Mouse (Mus musculus): ENCODE data around the gene Prkn.

Prkn gene

GRCm38 (mm10) chr17:11290183-11290582 lies 450.0 kb downstream of the Prkn start:
- no peak for DNase-seq

- DNase-seq, result no peak
Observed at GRCm38 (mm10) chr17:11303116-11303515, 462.9 kb downstream of the Prkn start.

GRCm38 (mm10) chr17:11309843-11310242 lies 469.7 kb downstream of the Prkn start:
- DNase-seq, result no peak

- DNase-seq, result no peak
Observed at GRCm38 (mm10) chr17:11314163-11314562, 474.0 kb downstream of the Prkn start.

GRCm38 (mm10) chr17:11315675-11316074 lies 475.5 kb downstream of the Prkn start:
- DNase-seq, result no peak

- DNase-seq, result no peak
Observed at GRCm38 (mm10) chr17:11318946-11319345, 478.8 kb downstream of the Prkn start.

GRCm38 (mm10) chr17:11319666-11320360 lies 479.6 kb downstream of the Prkn start:
- no peak for DNase-seq

- no peak for DNase-seq
Observed at GRCm38 (mm10) chr17:11332081-11332480, 491.9 kb downstream of the Prkn start.

- DNase-seq, result no peak
Observed at GRCm38 (mm10) chr17:11333741-11334140, 493.6 kb downstream of the Prkn start.

- no peak for DNase-seq
Observed at GRCm38 (mm10) chr17:11336156-11336555, 496.0 kb downstream of the Prkn start.

GRCm38 (mm10) chr17:11340368-11340767 lies 500.2 kb downstream of the Prkn start:
- no peak for DNase-seq

- no peak for DNase-seq
Observed at GRCm38 (mm10) chr17:11346310-11346709, 506.1 kb downstream of the Prkn start.

- DNase-seq, result no peak
Observed at GRCm38 (mm10) chr17:11352778-11353552, 512.8 kb downstream of the Prkn start.

- no peak for DNase-seq
Observed at GRCm38 (mm10) chr17:11353553-11353945, 513.4 kb downstream of the Prkn start.

- DNase-seq, result no peak
Observed at GRCm38 (mm10) chr17:11354348-11354747, 514.2 kb downstream of the Prkn start.

GRCm38 (mm10) chr17:11375461-11375860 lies 535.3 kb downstream of the Prkn start:
- DNase-seq, result no peak

GRCm38 (mm10) chr17:11383364-11383962 lies 543.3 kb downstream of the Prkn start:
- no peak for DNase-seq

- no peak for DNase-seq
Observed at GRCm38 (mm10) chr17:11385246-11385645, 545.1 kb downstream of the Prkn start.

GRCm38 (mm10) chr17:11392622-11393294 lies 552.6 kb downstream of the Prkn start:
- DNase-seq, result no peak

- no peak for DNase-seq
Observed at GRCm38 (mm10) chr17:11394607-11395006, 554.4 kb downstream of the Prkn start.

- no peak for DNase-seq
Observed at GRCm38 (mm10) chr17:11397678-11398077, 557.5 kb downstream of the Prkn start.

- DNase-seq, result no peak
Observed at GRCm38 (mm10) chr17:11402225-11402875, 562.2 kb downstream of the Prkn start.

- DNase-seq, result no peak
Observed at GRCm38 (mm10) chr17:11411414-11411813, 571.2 kb downstream of the Prkn start.
